Mouse (Mus musculus): ENCODE results near the gene Btbd11.

GRCm38 (mm10) chr10:85526657-85527056, 140.0 kb downstream of the Btbd11 start:
- TF ChIP-seq CTCF (conservative IDR thresholded peaks at IDR 0.05 in 1 of 2, IDR thresholded peaks at IDR 0.05 in 1 of 2; ENCODE audit: low read depth in 2 of 2, low read length in 2 of 2), result no peak
- TF ChIP-seq MYC (IDR thresholded peaks at IDR 0.05; ENCODE audit: low read depth, low read length), result no peak
- TF ChIP-seq POLR2A (IDR thresholded peaks at IDR 0.05; ENCODE audit: low read depth, low read length), result no peak
- no peak for TF ChIP-seq MAX (IDR thresholded peaks at IDR 0.05; ENCODE audit: low read length)
- TF ChIP-seq KAT2A (IDR thresholded peaks at IDR 0.05; ENCODE audit: insufficient replicate concordance, low read length), result no peak
- TF ChIP-seq NELFE (IDR thresholded peaks at IDR 0.05; ENCODE audit: low read depth, low read length), result no peak
- no peak for TF ChIP-seq ETS1 (conservative IDR thresholded peaks at IDR 0.05; ENCODE audit: low read depth, low read length)
- no peak for TF ChIP-seq EP300 (IDR thresholded peaks at IDR 0.05; ENCODE audit: low read length)
- no peak for TF ChIP-seq JUND (conservative IDR thresholded peaks at IDR 0.05; ENCODE audit: low read depth, low read length)
- TF ChIP-seq CHD1 (IDR thresholded peaks at IDR 0.05; ENCODE audit: low read depth, low read length), result no peak

Data from CH12.LX (cell line).